Mouse (Mus musculus) cerebellum, adult 2 months (tissue): ENCODE measurements around the gene Spata46. TPM values are rescaled to one million over a fixed set of nuclear protein-coding genes. Genes with fewer than 3 reads are reported as not detected.
A peak's percentile ranks its signal among the peaks of the same experiment; 100 is the strongest.

Source experiments
- DNase-seq, 2 experiments: peaks; one replicate each; pipeline ENCODE4 v3.0.0; 2021
- H3K27ac ChIP-seq: fragments of 200-500 bp; 2 replicates; pipeline ENCODE4 v1.5.1; 2012; ENCODE audit warnings: low read length, control low read depth, inconsistent platforms; ENCODE audit not compliant: insufficient read depth
- H3K27me3 ChIP-seq: fragments of 200-500 bp; 2 replicates; pipeline ENCODE4 v1.6.1; 2012; ENCODE audit warnings: inconsistent platforms, mild to moderate bottlenecking, low read length, moderate library complexity; ENCODE audit not compliant: control insufficient read depth, insufficient read depth
- H3K4me1 ChIP-seq: fragments of 200-500 bp; 2 replicates; pipeline ENCODE4 v1.6.1; 2011; ENCODE audit warnings: low read length; ENCODE audit not compliant: control insufficient read depth, insufficient read depth
- H3K4me3 ChIP-seq: fragments of 200-500 bp; replicated peaks from 2 replicates; pipeline ENCODE3; 2011; ENCODE audit warnings: mild to moderate bottlenecking, low read depth, low read length, control low read depth; ENCODE audit not compliant: insufficient read depth
- CTCF ChIP-seq: fragments of 200-500 bp; IDR thresholded peaks from 2 replicates; pipeline ENCODE4 v1.5.1; 2011; ENCODE audit warnings: low read depth, mild to moderate bottlenecking, control low read depth, low read length, moderate library complexity, borderline replicate concordance; ENCODE audit not compliant: insufficient read depth
- POLR2A ChIP-seq: fragments of 200-500 bp; IDR thresholded peaks from 2 replicates; pipeline ENCODE4 v1.6.1; 2011; ENCODE audit warnings: low read length, control low read depth, borderline replicate concordance; ENCODE audit not compliant: insufficient read depth
- WGBS: fragments of 180-500 bp; shearing (Covaris S2); methylation state at CpG from one replicate; pipeline ENCODE4 v1.1.7; 2018; 5-methylcytosine and 5-hydroxymethylcytosine counted together
- polyA plus RNA-seq: library from polyadenylated mRNA; depleted of rRNA; stranded (reverse); fragments of >200 nt; gene quantifications from 2 replicates; pipeline ENCODE4 v1.2.3, GENCODE M21; 2012; rRNA removed

Gene Spata46
- not detected in 2 replicates for polyA plus RNA-seq

DNA sequence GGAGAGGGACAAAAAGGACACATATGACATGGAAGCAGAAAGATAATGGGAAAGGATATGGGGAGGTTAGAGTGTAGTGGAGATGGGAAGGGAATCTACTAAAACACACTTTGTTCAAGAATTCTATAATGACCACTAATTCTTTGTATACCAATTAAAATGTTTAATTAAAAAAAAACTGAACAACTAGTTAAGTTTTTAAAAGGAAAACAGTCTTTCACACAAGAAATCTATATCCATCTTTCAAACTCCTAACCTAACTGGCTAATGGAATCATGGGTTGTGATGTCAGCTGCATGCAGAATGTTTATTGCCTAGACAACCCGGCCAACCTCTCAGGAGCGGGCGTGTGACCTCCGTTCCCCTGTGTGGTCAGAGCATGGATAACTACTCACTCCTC lies at the start of gene Spata46:
Gene Spata46, plus strand, starts transcription at position 301 of the 400 bp plus-strand sequence.
- Histone ChIP-seq H3K27ac (no peak within 1 kb of the TSS), H3K4me3 (no peak within 1 kb of the TSS), H3K4me1 (no peaks in the 10 kb centered on the region), H3K27me3 (no peaks in the 10 kb centered on the region)
- 90% methylated on average over 4 of the region's 4 CpGs for WGBS
- TF ChIP-seq CTCF (no peak), POLR2A (no peak)
- no peak for DNase-seq

GRCm38 (mm10) chr1:170270281-170270680 lies 38.3 kb upstream of the Spata46 start:
- Histone ChIP-seq H3K27me3 (no peaks in the 10 kb centered on the region; the same call in 1 of the 2 replicates), H3K4me3 (no peak overlapping the region), H3K27ac (no peak overlapping the region), H3K4me1 (no peaks in the 10 kb centered on the region)
- no peak for DNase-seq
- WGBS = 76% methylated on average over 6 of the region's 6 CpGs
- TF ChIP-seq CTCF (no peak), POLR2A (no peak)

- H3K27ac ChIP-seq = no peak overlapping the region
- H3K4me1 ChIP-seq = no peaks in the 10 kb centered on the region
- no peaks in the 10 kb centered on the region; the same call in 1 of the 2 replicates for H3K27me3 ChIP-seq
- 83% methylated on average over 4 of the region's 4 CpGs for WGBS
- DNase-seq = no peak
- no peak overlapping the region for H3K4me3 ChIP-seq
- TF ChIP-seq POLR2A (no peak), CTCF (no peak)
Observed at GRCm38 (mm10) chr1:170270696-170271095, 37.9 kb upstream of the Spata46 start.

- TF ChIP-seq POLR2A (no peak), CTCF (no peak)
- no peak for DNase-seq
- no peaks in the 10 kb centered on the region; the same call in 1 of the 2 replicates for H3K27me3 ChIP-seq
- no peaks in the 10 kb centered on the region for H3K4me1 ChIP-seq
- H3K4me3 ChIP-seq = no peak overlapping the region
- H3K27ac ChIP-seq = no peak overlapping the region
Observed at GRCm38 (mm10) chr1:170273252-170273651, 35.4 kb upstream of the Spata46 start.

- Histone ChIP-seq H3K4me3 (no peak within 1 kb of the TSS), H3K27me3 (no peaks in the 10 kb centered on the region; the same call in 1 of the 2 replicates), H3K4me1 (no peaks in the 10 kb centered on the region), H3K27ac (no peak within 1 kb of the TSS)
- 76% methylated on average over 3 of the region's 3 CpGs for whole genome bisulfite sequencing
- no peak for DNase-seq
- no peak for TF ChIP-seq CTCF
- no peak for TF ChIP-seq POLR2A
Observed at GRCm38 (mm10) chr1:170277016-170277415, 31.6 kb upstream of the Spata46 start, which contains the start of gene Sh2d1b1. TSS of gene Sh2d1b1 (plus strand) at chr1:170277320.

DNA sequence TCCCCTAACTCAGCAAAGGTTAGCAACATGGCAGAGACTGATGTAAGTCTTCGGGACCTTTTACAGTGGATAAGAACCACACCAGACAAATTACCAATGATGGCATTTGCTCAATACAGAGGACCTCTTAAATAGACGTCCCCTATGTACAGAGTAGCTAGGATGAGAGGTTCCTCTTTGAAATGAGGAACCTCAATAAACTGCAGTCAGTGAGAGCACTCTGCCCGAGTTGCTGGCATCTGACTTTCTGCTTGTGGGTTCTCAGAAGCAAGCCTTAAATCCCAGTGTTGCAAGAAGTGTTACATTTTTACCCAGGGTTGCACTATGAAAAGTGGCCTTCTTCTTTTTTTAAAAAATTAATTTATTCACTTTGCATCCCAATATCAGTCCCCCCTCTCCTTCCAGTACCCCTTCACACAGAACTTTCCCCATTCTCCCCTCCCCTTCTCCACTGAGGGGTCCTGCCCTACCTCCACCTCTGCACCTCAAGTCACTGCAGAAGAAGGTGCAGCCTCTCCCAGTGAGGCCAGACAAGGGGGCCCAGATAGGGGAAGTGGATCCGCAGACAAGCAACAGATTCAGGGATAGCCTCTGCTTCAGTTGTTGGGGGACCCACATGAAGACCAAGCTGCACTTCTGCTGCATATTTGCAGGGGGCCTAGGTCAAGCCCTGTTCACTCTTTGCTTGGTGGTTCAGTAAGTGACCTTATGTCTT lies 26.0 kb upstream of the Spata46 start:
- no peaks in the 10 kb centered on the region for H3K27me3 ChIP-seq
- no peak for TF ChIP-seq CTCF
- no peak for TF ChIP-seq POLR2A
- no peak overlapping the region for H3K27ac ChIP-seq
- H3K4me1 ChIP-seq = no peaks in the 10 kb centered on the region
- 76% methylated on average over 4 of the region's 4 CpGs for WGBS
- H3K4me3 ChIP-seq = no peak overlapping the region
- no peak for DNase-seq

DNA sequence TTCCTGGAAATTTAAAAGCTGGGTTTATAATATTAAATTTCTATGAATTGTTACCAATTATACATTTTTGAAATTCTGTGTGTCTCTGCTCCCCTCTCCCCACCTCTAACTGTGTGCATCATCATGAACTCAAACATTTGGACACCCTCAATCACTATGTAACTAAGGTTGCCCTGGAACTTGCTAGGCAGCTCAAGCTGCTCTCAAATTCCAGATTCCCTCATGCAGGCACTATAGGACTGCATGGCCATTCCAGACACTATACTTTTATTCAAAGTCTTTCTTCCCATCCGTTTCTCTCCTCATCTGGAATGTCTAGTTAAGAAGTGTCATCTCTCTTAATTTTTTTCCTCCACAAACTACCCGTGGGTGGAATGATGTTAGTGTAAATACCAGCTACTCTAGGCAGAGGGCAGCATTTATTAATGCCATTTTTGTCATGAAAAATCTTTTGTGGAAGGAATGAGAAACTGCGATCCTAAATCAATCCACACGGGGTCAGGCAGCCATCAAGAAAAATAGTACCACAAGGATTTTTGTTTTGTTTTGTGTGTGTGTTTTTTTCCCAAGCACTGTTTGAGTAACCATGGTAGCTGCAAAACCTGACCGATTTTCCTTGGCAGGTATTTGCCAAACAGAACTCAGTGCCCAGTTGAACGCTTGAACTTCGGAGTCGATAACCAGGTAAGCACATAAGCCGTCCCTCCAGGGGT lies 16.2 kb upstream of the Spata46 start:
- 5% methylated on average over 9 of the region's 9 CpGs for WGBS
- Histone ChIP-seq H3K4me1 (no peaks in the 10 kb centered on the region), H3K4me3 (no peak overlapping the region), H3K27me3 (no peaks in the 10 kb centered on the region), H3K27ac (no peak overlapping the region)
- DNase-seq = peak; percentile 36 to 63
- TF ChIP-seq POLR2A (no peak), CTCF (peak; percentile 45; the same call in 1 of the 2 replicates)
